Mouse (Mus musculus) kidney, adult 2 months (tissue): ENCODE results near the gene Slc10a4.

Experiments used
- CTCF ChIP-seq: fragments of 200-500 bp; conservative IDR thresholded peaks from 2 replicates; pipeline ENCODE4 v1.5.1; 2011; ENCODE audit warnings: low read depth, mild to moderate bottlenecking, control low read depth, low read length, moderate library complexity, mixed read lengths; ENCODE audit not compliant: insufficient read depth, insufficient read length
- POLR2A ChIP-seq: fragments of 200-500 bp; IDR thresholded peaks from one replicate; pipeline ENCODE4 v1.6.1; 2011; ENCODE audit warnings: low read depth, low read length, control low read depth

DNA sequence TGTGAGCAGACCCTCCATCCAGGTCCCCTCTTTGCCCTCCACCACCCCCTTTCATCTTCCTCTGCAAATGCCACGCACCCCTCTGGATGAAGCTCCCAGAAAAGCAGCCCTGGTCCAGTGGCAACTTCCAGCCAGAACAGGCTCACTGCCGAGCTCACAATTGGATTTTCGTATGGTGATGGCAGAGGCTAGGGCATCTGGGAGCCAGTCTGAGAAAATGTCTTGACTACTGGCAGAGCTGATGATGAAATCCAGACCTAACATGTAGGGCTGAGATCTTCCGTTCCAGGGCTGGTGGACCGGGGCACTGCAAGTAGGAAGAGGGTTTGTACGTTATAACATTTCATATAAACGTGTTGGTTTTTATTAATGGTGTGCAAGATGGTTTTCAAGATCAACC, 18.9 kb upstream of the Slc10a4 start:
- no peak for TF ChIP-seq CTCF
- TF ChIP-seq POLR2A: no peak
